Mouse (Mus musculus): ENCODE data around the gene Vipas39. TPM values are rescaled to one million over a fixed set of nuclear protein-coding genes. Genes with fewer than 3 reads are reported as not detected.
"Not testable (repeated sequence)": the region's sequence is repeated elsewhere in the genome, so short reads cannot be mapped to it uniquely, and the experiment has no call there.

Vipas39 gene
- 10 to 100 TPM; 34.4 to 37.4 TPM for total RNA-seq (2021)
- long read RNA-seq, experiment 1, transcript Vipas39-202 (20 exons, 2,524 nt) = major isoform, 27 of 34 reads
- long read RNA-seq, experiment 1, partial matches to known transcripts = 3 of 34 reads
- long read RNA-seq, experiment 1, other reads (novel, unspliced or antisense) = 4 of 34 reads
- long read RNA-seq, experiment 2, transcript Vipas39-202 (20 exons, 2,524 nt) = major isoform, 5 of 10 reads
- long read RNA-seq, experiment 2, partial matches to known transcripts = 3 of 10 reads
- long read RNA-seq, experiment 2, other reads (novel, unspliced or antisense) = 2 of 10 reads

DNA sequence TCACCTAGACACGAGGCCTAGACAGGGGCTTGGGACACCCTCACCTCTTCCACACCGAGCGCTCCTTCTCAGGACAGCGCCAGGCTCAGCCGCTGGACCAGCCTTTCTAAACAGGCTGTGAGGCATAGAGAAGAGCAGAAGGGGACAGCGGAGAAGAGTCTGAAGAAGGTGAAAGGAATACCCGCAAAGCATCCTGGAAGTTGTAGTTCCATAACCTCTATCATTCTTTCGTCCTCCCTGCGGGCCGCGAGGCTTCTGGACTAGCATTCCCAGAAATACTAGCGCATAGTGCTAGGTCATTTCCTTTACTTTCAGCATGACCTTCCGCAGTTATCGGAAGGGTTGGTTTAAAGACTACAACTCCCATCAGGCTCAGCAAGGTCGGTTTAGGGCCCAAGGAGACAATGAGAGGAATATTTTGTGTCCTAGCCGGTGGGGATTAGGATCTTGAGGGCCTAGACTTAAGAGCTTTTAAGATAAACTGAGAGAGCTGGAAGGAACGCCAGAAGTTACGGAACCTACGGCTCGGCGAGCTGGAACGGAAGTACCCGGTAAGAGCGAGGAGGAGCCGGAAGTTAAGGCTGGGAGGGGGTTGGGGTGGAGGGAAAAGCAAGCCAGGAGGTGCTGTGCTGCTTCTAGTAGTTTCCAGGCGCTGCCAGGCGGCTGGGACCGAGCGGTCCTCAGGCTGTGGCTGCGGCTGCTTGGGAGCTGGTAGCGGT, at the start of gene Vipas39, which contains the start of gene Ahsa1:
TSS of gene Vipas39 (minus strand) at position 149 of the 719 bp plus-strand sequence.
TSS of gene Ahsa1 (plus strand) at position 372 of the 719 bp plus-strand sequence.
- peak; percentile 85 to 87 for DNase-seq

DNA sequence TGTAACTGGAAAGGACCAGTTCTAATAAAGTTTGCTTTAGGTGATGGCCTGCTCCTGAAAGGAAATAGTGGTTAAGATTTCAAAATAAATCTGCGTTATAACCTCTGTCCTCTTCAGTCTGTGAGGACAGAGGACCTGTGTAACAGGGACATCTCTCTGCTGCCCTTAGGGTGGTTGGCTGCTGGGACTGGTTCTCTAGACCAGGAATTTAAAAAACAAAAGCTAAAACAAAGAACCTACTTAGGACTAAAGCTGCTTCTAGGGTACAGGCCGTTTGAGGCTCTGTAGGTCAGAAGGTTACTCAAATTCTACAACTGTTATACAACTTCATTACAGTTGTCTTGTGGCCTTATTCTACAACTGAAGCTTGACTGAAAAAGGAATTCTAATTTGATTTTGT, 47.0 kb upstream of the Vipas39 start:
- DNase-seq = no peak

DNA sequence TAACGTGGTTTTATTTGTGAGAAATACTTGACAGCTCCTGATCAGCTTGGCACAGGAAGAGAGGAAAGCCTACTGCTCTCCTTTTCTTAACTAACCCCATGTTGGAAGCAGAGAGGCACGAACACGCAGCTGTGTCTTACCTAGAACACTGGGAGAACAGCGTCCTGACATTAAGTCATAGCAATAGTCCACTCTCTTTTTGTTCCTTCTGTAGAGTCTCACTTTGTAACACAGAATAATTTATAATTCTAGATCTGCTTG, 40.5 kb upstream of the Vipas39 start:
- not testable (repeated sequence) for DNase-seq

DNA sequence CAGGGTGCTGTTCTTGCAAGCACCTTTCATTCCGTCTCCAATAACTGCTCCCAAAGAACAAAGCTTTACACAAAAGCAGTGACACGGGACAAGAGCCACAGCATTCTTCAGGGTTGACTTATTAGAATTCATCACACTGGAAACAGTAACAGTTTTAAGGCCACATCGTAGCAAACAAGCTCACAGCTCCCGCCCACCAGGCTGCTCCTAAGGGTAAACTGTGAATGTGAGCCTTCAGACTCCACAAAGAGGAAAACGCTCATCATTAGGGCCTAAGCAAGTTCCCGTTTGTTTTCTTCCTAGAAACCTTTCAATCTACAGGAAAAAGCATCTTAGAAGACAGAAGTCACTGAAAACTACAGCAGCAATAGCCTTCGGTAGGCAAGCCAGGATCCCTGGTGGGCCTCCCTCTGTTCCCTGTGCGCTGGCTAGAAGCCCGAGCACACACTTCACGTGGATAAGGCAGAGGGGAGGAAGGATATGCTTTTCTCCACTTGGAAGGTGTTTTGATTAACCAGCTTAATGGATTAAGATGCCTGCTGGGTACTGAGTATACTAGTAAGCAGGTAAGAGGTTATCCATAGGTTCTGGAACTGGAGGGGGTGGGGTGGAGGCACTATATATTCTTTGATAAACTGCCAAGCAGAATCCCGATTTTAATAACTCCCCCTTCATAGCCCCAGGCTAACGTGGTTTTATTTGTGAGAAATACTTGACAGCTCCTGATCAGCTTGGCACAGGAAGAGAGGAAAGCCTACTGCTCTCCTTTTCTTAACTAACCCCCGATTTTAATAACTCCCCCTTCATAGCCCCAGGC, 39.9 kb upstream of the Vipas39 start:
- no peak for DNase-seq

DNA sequence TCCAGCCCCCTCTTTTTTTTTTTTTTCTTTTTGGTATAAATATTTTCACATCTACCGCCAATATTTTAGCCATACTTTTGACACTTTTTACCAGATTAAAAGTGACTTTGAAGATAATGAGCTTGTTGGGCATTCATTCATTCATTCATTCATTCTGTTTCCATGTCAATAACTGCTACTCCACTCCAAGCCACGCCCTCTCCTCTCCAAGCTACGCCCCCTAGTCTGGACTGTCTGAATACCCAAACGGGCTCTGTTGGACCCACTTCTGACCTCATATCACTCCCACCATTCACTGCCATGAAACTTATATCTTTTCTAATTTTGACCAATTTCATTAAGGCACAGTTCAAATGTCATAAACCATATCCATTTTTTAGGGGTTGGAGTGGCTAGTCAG, 35.1 kb upstream of the Vipas39 start:
- no peak for DNase-seq

DNA sequence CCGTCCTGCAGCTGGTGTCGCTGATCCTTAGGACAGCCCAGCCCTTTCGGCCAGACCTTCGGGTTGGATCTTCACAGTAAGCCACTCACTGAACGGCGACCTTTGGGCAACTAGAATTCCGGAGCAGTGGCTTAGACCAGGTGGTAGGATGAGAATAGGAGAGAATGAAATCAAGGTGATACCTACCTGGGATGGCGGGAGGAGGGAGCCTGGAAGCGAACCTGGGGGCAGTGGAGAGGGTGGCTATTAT, 34.3 kb upstream of the Vipas39 start:
- DNase-seq = no peak

DNA sequence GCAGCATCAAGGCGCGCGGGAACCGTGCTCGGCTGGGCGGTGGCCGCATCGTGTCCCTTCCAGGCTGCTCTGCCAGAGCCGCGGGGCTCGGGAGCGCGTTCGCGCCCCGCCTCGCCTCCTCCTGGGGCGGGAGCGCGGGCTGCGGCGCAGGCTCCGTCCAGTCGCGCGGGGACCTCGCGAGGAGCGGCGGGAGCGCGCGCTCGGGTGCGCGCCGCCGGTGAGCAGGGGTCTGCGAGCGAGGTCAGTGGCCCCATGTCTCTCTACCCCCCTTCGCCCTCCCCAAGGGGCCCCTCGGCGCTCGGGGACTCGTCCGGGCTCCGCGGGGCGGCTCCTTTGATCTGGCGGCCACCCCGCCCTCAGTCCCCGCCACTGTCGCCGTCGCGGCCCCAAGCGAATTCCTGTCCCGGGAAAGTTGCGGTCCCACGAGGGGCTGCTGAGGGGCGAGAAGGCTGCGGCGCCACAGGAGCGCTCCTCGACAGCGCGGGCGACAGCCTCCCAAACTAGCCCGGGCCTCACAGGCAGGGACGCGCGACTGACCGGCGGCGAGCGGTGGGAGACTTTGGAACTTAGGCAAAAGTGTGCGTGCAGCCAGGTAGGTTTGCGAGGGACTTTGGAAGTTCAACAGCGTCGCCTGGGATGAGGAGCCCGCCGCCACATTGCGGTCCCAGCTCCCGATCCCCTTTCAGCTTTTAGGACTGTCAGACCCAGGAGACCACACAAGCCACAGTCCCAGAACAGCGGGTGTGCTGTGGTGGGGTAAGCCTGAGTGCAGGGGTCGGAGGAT, 33.8 kb upstream of the Vipas39 start, which contains the start of gene Ism2:
TSS of gene Ism2 (minus strand) at position 49 of the 784 bp plus-strand sequence.
- DNase-seq = peak; percentile 44 to 74

DNA sequence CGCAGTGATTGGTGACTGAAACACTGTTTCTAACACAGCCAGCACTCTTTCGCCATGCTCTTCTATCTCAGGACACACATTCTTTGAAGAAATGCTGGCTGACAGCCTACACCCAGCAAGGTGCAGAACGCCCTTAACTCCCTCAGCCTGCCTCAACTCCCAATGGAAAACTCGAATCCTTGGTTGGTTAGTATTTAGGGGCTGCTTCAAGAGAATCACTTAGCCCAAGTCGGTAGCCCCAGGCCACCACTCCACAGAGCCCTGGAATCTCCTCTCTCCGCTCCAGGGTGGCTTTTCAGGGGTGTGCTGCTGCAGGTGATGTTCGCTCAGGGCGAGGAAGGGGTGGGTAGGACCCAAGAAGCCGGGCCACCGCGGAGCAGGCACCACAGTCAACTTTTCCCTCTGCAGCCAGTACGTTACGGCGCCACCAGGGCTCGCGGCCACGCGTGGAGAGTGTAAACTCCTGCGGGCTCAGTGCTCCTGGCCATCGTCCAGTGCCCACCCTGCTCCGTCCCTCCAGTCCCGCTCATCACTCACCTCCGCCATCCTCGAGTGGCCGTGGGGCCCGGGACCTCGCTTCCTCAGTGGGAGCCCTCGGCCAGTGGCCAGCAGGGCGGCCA, 33.1 kb upstream of the Vipas39 start:
- DNase-seq = peak in 1 of 2 experiments; percentile 11

DNA sequence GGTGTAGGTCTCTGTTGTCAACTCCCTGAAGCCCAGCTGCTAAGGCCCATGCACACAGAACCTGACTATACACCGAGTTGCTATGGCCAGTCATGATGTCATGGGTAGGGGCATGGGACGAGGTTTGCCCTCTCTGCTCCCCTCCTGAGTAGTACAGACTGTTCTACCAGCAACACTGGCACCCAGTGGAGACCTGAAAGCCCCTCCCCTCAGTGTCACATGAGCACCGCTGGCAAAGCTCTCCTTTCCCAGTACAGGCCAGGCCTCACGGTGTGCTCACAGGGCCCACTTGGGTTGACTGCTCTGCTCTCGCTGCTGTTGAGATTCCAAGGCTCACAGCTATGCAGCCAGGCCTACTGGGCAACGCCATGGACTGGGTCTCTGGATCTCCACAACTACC, 27.9 kb upstream of the Vipas39 start:
- DNase-seq = no peak

DNA sequence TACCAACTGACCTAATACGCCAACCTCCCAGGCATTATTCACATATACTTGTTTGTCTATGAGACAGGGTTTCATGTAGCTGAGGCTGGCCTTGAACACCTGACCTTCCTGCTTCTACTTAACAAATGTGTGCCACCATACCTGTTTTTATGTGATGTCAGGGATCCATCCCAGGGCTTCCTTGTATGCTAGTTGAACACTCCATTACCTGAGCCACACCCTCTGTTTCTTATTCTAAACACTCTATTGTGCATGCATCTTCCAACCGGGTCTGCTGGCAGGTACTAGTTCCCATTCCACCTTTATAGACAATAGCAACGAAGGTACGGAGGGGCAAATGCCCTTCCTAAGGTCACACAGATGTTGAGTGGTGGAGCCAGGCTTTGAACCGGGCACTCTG, 23.0 kb upstream of the Vipas39 start:
- no peak for DNase-seq

DNA sequence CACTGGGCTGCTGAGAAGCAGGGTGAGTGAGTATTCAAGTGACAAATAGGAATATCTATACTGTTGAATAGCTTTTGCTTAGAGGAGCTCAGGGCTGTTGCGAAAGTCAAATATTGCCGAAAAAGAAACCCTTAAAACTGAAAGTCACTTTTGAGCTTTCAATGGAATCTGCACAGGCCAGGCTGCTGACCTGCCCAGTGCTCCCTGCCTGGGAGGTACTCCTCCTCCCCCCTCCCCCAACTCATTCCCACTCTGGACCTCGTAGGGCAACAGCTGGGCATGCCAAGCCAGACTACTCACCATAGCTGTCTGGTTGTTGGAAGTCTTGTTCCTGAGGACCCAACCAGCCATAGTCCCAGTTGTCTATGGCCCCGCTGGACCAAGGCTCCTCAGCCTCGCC, 18.7 kb upstream of the Vipas39 start:
- no peak for DNase-seq

DNA sequence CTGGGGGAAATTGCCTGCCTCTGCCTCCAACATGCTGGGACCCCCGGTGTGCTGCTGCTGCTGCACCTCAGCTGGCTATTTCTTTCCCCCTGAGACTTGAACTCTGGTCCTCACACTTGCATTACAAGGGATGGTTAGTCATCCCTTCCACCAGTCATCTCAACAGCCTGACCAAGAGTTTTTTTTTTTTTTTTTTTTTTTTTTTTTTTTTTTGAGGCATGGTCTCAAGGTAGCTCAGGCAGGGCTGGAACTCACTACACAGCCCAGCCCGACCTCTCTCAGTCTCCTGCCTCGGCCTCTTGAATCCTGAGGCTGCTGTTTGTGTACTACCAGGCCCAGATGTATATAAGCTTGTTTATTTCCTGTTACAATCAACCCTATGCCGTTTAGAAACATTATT, 18.2 kb upstream of the Vipas39 start:
- DNase-seq = no peak

DNA sequence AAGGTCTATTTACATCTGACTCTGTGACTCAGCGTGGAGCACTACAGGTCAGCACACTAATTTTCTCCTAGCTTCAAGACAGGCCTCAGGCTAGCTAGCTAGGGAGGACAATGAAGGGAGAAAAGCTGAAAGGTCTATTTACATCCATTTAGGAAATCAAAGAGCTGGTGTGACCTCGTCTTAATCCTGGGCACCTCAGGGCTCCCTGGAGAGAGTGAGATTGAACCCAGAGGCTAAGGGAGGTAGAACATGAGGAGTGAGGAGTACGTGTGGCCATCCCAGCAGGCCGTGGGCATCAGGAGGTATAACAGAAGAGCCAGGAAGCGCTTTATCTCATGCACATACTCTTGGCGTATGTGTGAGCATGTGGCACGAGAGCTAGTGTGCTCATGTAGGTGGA, 17.6 kb upstream of the Vipas39 start:
- no peak for DNase-seq

DNA sequence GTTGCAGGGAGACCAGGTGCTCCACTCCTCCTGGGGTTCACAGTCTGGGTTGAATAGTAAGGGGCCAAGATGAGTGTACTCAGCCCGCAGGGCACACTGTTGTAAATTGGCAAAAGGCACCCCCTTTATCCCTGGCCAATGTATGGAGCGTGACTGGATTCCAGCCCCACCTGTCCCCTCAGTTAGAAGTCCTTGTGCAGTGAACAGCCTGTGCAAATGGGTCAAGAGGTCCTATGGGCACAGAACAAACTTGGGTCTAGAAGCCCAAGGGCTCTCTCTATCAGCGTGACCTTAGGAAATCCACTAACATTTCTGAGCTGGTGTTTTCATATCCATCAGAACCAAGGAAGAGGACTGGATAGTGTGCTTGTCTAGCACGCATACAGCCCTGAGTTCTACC, 16.7 kb upstream of the Vipas39 start:
- no peak for DNase-seq

DNA sequence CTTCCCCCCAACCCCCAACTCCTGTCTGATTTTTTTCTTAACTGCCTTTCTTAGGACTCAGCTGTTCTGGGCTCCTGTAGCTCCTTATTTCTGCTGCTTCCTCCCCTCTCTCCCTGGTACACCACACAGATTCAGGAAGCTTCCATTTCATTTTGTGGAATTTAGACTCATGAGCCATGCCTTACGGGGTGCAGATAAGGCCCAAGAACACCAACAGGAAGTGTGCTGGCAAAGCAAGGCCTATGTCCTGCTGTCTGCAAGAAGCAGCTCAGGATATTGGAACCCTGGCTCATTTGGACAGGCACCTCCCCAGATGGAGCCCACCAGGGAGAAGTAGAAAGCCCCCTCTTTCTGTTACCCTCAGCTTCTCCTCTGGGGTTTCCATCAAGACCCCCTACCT, 15.7 kb upstream of the Vipas39 start:
- no peak for DNase-seq

DNA sequence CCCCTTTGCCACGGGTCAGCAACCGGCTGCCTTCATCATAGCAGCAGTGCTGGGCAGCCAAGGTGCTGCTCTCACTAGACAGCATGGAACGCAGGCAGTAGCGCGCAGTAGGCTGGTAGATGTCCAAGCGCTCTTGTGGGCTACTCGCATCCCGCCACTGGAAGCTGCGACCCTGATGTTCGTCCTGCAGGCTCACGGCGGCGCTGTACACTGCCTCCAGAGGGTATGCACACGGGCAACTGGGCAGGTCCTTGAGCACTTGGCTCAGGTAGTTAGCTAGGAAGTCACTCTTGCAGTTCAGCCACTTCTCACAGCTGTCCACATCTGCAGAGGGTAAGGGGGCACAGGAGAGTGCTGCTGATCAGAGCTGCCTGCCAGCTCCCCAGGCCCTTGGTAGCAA, 13.8 kb upstream of the Vipas39 start:
- no peak for DNase-seq

DNA sequence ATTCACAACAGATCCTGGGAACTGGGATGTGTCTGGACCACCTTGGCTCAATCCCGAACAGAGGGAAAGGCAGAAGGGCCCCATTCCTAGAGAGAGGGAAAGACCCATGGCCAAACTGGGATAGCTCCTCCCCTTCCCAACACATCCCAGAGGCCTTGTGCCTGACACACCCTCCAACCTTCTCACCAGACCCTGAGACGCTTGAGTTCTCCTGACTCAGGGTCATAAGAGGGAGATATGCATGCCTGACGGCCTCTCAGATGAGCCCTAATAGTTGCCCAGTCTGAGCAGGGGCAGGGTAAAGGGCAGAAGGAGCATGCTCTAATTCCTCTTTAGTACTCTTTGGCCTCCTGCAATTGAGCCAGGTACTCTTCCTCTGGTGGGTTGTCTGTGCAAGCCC, 13.3 kb upstream of the Vipas39 start:
- no peak for DNase-seq

DNA sequence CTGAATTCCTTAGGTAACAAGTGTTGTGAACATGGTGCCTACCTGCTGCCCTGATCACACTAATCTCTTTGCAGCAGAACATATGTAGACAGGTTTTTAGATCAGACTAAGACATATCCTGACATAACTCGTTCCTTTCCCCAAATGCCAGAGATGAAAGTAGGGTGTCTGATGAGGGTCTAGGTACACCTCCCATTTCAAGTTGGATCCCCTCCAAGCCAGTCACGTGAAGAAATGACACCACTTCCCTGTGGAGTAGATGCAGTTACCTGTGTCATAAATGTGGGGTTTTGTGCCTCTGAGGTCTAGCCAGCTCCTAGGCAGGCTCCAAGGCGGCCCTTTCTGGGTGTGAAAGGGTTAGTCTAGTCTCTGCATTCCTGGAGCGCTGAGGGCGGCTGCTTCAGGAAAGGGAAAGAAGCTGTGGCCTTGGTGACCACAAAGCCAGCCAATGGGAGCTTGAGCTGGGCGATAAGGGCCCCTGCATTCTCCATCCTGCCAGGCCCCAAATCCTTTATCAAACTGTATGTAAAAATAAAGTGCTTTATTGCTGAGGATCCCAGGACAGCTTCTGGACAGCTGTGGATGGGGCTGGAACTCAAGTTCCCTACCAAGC, 12.2 kb upstream of the Vipas39 start:
- peak; percentile 27 to 41 for DNase-seq

DNA sequence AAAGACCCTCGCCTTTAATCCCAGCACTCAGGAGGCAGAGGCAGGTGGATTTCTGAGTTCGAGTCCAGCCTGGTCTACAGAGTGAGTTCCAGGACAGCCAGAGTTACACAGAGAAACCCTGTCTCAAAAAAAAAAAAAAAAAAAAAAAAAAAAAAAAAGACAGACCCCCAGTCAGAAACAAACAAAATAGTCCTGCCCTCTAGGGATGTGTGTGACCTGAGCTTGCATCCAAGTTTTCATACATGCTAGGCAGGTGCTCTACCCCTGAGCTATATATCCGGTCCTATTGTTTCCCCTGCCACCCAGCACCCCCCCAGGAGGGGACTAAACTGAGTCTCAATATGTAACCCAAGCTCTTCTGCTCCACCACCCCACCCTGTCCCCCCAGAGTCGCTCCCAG, 11.2 kb upstream of the Vipas39 start:
- not testable (repeated sequence) for DNase-seq

DNA sequence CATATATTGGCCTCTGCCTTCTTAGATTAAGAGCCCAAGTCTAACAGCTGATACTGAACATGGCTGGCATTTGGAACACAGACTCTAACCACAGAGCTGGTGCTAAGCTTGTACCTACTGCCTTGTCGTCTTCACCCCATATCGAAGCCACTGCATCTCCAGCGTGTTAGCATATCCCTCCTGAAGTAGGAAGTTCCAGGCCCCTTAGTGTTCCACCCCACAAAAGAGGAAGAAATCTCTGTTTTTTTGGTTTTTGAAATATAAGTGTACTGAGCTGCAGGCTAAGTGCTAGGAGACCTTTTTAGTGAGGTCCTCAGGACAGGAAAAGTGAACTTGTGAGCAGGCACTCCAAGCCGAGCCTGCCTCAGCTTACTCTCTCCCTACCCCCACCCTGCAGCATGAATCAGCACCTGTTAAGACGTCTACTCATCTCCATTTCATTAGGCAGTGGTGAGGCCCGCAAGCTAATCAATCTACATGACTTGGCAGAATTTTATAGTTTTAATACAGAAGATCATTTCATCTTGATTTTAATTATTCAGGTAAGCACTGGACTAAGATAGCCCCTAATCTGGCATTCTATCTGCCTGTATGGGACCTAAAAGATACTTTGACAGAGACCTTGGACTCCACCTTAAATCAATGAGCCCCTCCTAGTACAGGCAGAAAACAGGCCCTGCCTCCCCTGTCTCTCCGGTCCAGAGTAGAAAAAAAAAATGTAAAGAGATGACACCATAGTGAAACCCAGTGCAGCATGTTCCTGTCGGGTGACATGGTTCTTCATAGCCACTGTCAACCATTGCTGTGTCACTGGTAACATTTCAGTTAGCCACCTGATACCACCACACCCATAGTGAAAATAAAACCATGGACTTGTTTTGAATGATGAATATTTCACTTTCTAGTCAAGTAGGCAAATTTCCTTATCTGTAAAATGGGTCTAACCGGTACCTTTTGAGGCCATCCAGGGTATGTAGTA, 9.1 kb upstream of the Vipas39 start:
- DNase-seq = no peak

All from adrenal gland, postnatal 36 days (tissue).